Mouse (Mus musculus): ENCODE data around the gene Exog. TPM values are rescaled to one million over a fixed set of nuclear protein-coding genes. Genes with fewer than 3 reads are reported as not detected.

Gene Exog
- polyA plus RNA-seq, 2 experiments, result 14.4 to 28.5 TPM

- Histone ChIP-seq H3K4me1 (ENCODE audit: control insufficient read depth, insufficient read depth, low read length) (peaks cover 36% of the 10 kb centered on the region), H3K27me3 (ENCODE audit: control insufficient read depth, insufficient read depth, low read length) (no peaks in the 10 kb centered on the region), H3K27ac (replicated peaks; ENCODE audit: low read depth, low read length) (no peak overlapping the region), H3K9me3 (ENCODE audit: control insufficient read depth, low read length) (no peaks in the 10 kb centered on the region), H3K36me3 (ENCODE audit: control insufficient read depth, insufficient read depth, low read length) (no peaks in the 10 kb centered on the region), H3K4me2 (replicated peaks; ENCODE audit: low read depth, low read length, severe bottlenecking) (no peak overlapping the region), H3K4me3 (replicated peaks; ENCODE audit: low read length) (no peak overlapping the region), H3K9ac (ENCODE audit: low read depth, low read length, severe bottlenecking) (no peak overlapping the region)
- ATAC-seq (ENCODE audit: low FRiP score, low read depth), result no peak
- no peak for DNase-seq (ENCODE audit: low spot score)
- 79% methylated on average over 12 of the region's 12 CpGs for WGBS
- TF ChIP-seq POLR2A (IDR thresholded peaks at IDR 0.05; ENCODE audit: borderline replicate concordance, extremely low read depth, insufficient read depth, insufficient read length), result no peak
These were observed 24.8 kb upstream of the Exog start for GRCm38 (mm10) chr9:119419852-119420438.

DNA sequence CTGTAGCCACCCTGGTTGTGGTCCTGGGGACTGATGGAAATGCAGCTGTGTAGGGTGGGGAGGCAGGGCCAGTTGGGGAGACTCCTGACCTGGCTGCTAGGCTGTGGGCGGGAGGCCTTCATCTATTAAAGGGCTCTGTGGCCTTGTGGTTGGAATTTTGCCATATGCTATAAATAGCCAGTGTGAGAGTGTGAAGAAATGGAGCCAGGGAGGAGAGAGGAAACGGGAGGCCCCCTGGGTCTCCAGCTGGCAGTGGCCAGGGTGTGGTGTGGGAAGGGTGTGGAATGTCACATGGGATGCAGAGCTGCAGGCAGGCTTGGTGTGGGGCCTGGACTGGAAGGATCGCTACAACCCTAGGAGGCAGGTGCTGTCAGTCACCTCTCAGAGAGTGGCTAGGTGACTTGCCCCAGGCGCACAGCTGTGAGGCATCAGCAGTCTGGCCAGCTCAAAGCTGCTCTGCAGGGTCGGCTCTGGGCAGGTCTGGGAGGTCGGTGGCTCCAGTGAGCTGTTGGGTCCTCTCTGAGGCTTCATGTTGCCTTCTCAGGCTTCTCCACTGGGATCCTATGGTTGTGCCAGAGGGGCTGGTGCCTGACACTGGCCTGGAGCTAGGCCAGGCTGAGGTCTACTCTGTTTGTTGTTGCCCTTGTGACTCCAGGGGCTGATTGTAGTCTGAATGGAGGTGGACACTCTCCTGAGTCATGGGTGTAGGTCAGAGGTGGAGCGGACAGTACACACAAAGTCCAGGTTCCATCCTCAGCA lies 19.3 kb upstream of the Exog start:
- peaks cover 37% of the 10 kb centered on the region for H3K4me1 ChIP-seq (ENCODE audit: control insufficient read depth, insufficient read depth, low read length)
- ATAC-seq (ENCODE audit: low FRiP score, low read depth), result peak; percentile 87
- TF ChIP-seq POLR2A (IDR thresholded peaks at IDR 0.05; ENCODE audit: borderline replicate concordance, extremely low read depth, insufficient read depth, insufficient read length), result no peak
- 27% methylated on average over 5 of the region's 7 CpGs for WGBS
- H3K9me3 ChIP-seq (ENCODE audit: control insufficient read depth, low read length), result no peaks in the 10 kb centered on the region
- peak; percentile 78 for DNase-seq (ENCODE audit: low spot score)
- 0 out of 2 replicates have a peak overlapping the region, but pooled peaks have one; percentile 38 for H3K27ac ChIP-seq (replicated peaks; ENCODE audit: low read depth, low read length)
- 0 out of 2 replicates have a peak overlapping the region, but pooled peaks have one; percentile 15 for H3K4me2 ChIP-seq (replicated peaks; ENCODE audit: low read depth, low read length, severe bottlenecking)
- H3K4me3 ChIP-seq (replicated peaks; ENCODE audit: low read length), result no peak overlapping the region
- peaks cover 25% of the 10 kb centered on the region for H3K36me3 ChIP-seq (ENCODE audit: control insufficient read depth, insufficient read depth, low read length)
- no peaks in the 10 kb centered on the region for H3K27me3 ChIP-seq (ENCODE audit: control insufficient read depth, insufficient read depth, low read length)
- H3K9ac ChIP-seq (ENCODE audit: low read depth, low read length, severe bottlenecking), result 0 out of 2 replicates have a peak overlapping the region, but pooled peaks have one; percentile 12

GRCm38 (mm10) chr9:119425976-119426415 lies 18.7 kb upstream of the Exog start:
- H3K27me3 ChIP-seq (ENCODE audit: control insufficient read depth, insufficient read depth, low read length), result no peaks in the 10 kb centered on the region
- TF ChIP-seq POLR2A (IDR thresholded peaks at IDR 0.05; ENCODE audit: borderline replicate concordance, extremely low read depth, insufficient read depth, insufficient read length), result no peak
- peaks cover 28% of the 10 kb centered on the region for H3K36me3 ChIP-seq (ENCODE audit: control insufficient read depth, insufficient read depth, low read length)
- no peak overlapping the region for H3K4me3 ChIP-seq (replicated peaks; ENCODE audit: low read length)
- H3K4me1 ChIP-seq (ENCODE audit: control insufficient read depth, insufficient read depth, low read length), result peaks cover 34% of the 10 kb centered on the region
- H3K9ac ChIP-seq (ENCODE audit: low read depth, low read length, severe bottlenecking), result no peak overlapping the region
- no peak overlapping the region for H3K4me2 ChIP-seq (replicated peaks; ENCODE audit: low read depth, low read length, severe bottlenecking)
- ATAC-seq (ENCODE audit: low FRiP score, low read depth), result no peak
- 84% methylated on average over 13 of the region's 13 CpGs for WGBS
- no peak for DNase-seq (ENCODE audit: low spot score)
- no peaks in the 10 kb centered on the region for H3K9me3 ChIP-seq (ENCODE audit: control insufficient read depth, low read length)
- no peak overlapping the region for H3K27ac ChIP-seq (replicated peaks; ENCODE audit: low read depth, low read length)

DNA sequence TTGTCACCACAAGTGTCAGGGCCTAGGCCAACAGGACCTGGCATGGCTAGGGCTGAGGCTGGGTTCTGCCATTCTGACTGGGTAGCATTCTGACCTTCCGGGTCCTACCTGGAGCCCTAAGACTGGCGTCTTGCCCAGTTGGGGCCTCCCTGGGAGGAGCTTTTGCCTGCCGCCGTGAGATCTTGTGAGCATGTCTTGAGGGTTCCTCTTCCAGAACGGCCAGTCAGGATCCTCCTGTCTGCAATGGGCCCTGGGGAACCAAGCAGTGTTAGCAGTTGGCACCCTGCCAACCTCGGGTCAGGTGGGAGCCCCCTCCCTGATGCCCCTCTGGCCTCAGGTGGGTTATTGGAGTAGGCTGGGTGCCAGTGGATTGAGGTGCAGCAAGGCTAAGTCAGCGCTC lies 18.3 kb upstream of the Exog start:
- no peak for TF ChIP-seq POLR2A (IDR thresholded peaks at IDR 0.05; ENCODE audit: borderline replicate concordance, extremely low read depth, insufficient read depth, insufficient read length)
- no peak overlapping the region for H3K27ac ChIP-seq (replicated peaks; ENCODE audit: low read depth, low read length)
- 53% methylated on average over 7 of the region's 7 CpGs for WGBS
- H3K4me2 ChIP-seq (replicated peaks; ENCODE audit: low read depth, low read length, severe bottlenecking), result no peak overlapping the region
- no peak for DNase-seq (ENCODE audit: low spot score)
- peaks cover 33% of the 10 kb centered on the region for H3K36me3 ChIP-seq (ENCODE audit: control insufficient read depth, insufficient read depth, low read length)
- H3K4me1 ChIP-seq (ENCODE audit: control insufficient read depth, insufficient read depth, low read length), result peaks cover 34% of the 10 kb centered on the region
- no peaks in the 10 kb centered on the region for H3K9me3 ChIP-seq (ENCODE audit: control insufficient read depth, low read length)
- no peak for ATAC-seq (ENCODE audit: low FRiP score, low read depth)
- no peaks in the 10 kb centered on the region for H3K27me3 ChIP-seq (ENCODE audit: control insufficient read depth, insufficient read depth, low read length)
- H3K9ac ChIP-seq (ENCODE audit: low read depth, low read length, severe bottlenecking), result no peak overlapping the region
- H3K4me3 ChIP-seq (replicated peaks; ENCODE audit: low read length), result no peak overlapping the region

GRCm38 (mm10) chr9:119430311-119430710 lies 14.4 kb upstream of the Exog start:
- ATAC-seq (ENCODE audit: low FRiP score, low read depth), result peak; percentile 67
- Histone ChIP-seq H3K4me1 (ENCODE audit: control insufficient read depth, insufficient read depth, low read length) (peaks cover 15% of the 10 kb centered on the region), H3K9me3 (ENCODE audit: control insufficient read depth, low read length) (no peaks in the 10 kb centered on the region), H3K4me2 (replicated peaks; ENCODE audit: low read depth, low read length, severe bottlenecking) (no peak overlapping the region), H3K4me3 (replicated peaks; ENCODE audit: low read length) (no peak overlapping the region), H3K27me3 (ENCODE audit: control insufficient read depth, insufficient read depth, low read length) (no peaks in the 10 kb centered on the region), H3K9ac (ENCODE audit: low read depth, low read length, severe bottlenecking) (no peak overlapping the region), H3K27ac (replicated peaks; ENCODE audit: low read depth, low read length) (no peak overlapping the region), H3K36me3 (ENCODE audit: control insufficient read depth, insufficient read depth, low read length) (peaks cover 66% of the 10 kb centered on the region)
- DNase-seq (ENCODE audit: low spot score), result peak; percentile 75
- 56% methylated on average over 7 of the region's 7 CpGs for WGBS
- no peak for TF ChIP-seq POLR2A (IDR thresholded peaks at IDR 0.05; ENCODE audit: borderline replicate concordance, extremely low read depth, insufficient read depth, insufficient read length)
